Mouse (Mus musculus) C2C12 (cell line): Measurements from ENCODE around the gene Nrxn3. TPM values are rescaled to one million over a fixed set of nuclear protein-coding genes. Genes with fewer than 3 reads are reported as not detected.

Experiments used
- H3K27me3 ChIP-seq: one replicate; pipeline ENCODE4 v1.6.1; 2011; ENCODE audit not compliant: control insufficient read depth, insufficient read depth, insufficient read length
- H3K36me3 ChIP-seq: one replicate; pipeline ENCODE4 v1.6.1; 2011; ENCODE audit not compliant: control insufficient read depth, insufficient read depth
- H3K4me3 ChIP-seq: one replicate; pipeline ENCODE4 v1.5.1; 2011; ENCODE audit warnings: mild to moderate bottlenecking, control low read depth; ENCODE audit not compliant: poor library complexity, insufficient read depth, severe bottlenecking
- H3K79me2 ChIP-seq: one replicate; pipeline ENCODE4 v1.6.1; 2011; ENCODE audit not compliant: control insufficient read depth, insufficient read depth
- H3K79me3 ChIP-seq: one replicate; pipeline ENCODE4 v1.6.1; 2011; ENCODE audit warnings: low read depth, control low read depth
- H3ac ChIP-seq: one replicate; pipeline ENCODE3; 2011; ENCODE audit warnings: low read depth; ENCODE audit not compliant: control insufficient read depth, insufficient read length
- CEBPB ChIP-seq: IDR thresholded peaks from one replicate; pipeline ENCODE4 v1.6.1; 2011; ENCODE audit warnings: low read depth, mild to moderate bottlenecking, control low read depth, moderate library complexity
- CTCF ChIP-seq: IDR thresholded peaks from one replicate; pipeline ENCODE4 v1.5.1; 2011; ENCODE audit not compliant: control insufficient read depth, insufficient read depth, insufficient read length
- FOSL1 ChIP-seq: IDR thresholded peaks from one replicate; pipeline ENCODE4 v1.8.0; 2011; ENCODE audit warnings: mild to moderate bottlenecking, low read length; ENCODE audit not compliant: poor library complexity, insufficient read depth, severe bottlenecking
- MAX ChIP-seq: IDR thresholded peaks from one replicate; pipeline ENCODE4 v1.6.1; 2011; ENCODE audit warnings: mild to moderate bottlenecking, control low read depth
- MYOD1 ChIP-seq: IDR thresholded peaks from one replicate; pipeline ENCODE4 v1.6.1; 2011; ENCODE audit warnings: low read depth; ENCODE audit not compliant: control insufficient read depth, insufficient read length
- MYOG ChIP-seq: IDR thresholded peaks from one replicate; pipeline ENCODE4 v1.6.1; 2011; ENCODE audit not compliant: control insufficient read depth, insufficient read length; ENCODE audit errors: extremely low read depth
- USF1 ChIP-seq: IDR thresholded peaks from one replicate; pipeline ENCODE4 v1.6.1; 2011; ENCODE audit warnings: low read depth, mild to moderate bottlenecking, control low read depth, moderate library complexity
- polyA plus RNA-seq: library from polyadenylated mRNA; unstranded; fragments of >200 nt; fragmentation: generic; extraction: Trizol; gene quantifications from one replicate; pipeline ENCODE4 v1.2.1, GENCODE M21; 2012; ENCODE audit warnings: missing spikeins

The Nrxn3 gene
- polyA plus RNA-seq, 1 experiment, result 0.01 TPM

GRCm38 (mm10) chr12:89700937-89701458 lies 978.3 kb downstream of the Nrxn3 start:
- no peak for TF ChIP-seq USF1
- TF ChIP-seq FOSL1, result no peak
- TF ChIP-seq MAX, result no peak
- TF ChIP-seq MYOD1, result no peak
- TF ChIP-seq MYOG, result no peak
- TF ChIP-seq CTCF, result no peak
- H3K36me3 ChIP-seq, result no peaks in the 10 kb centered on the region
- no peak overlapping the region for H3K4me3 ChIP-seq
- H3K79me2 ChIP-seq, result no peaks in the 10 kb centered on the region
- no peaks in the 10 kb centered on the region for H3K27me3 ChIP-seq
- H3ac ChIP-seq, result no peak overlapping the region
- no peaks in the 10 kb centered on the region for H3K79me3 ChIP-seq

- no peaks in the 10 kb centered on the region for H3K79me2 ChIP-seq
- TF ChIP-seq USF1, result no peak
- no peak for TF ChIP-seq FOSL1
- no peak for TF ChIP-seq CTCF
- TF ChIP-seq MYOD1, result no peak
- no peak for TF ChIP-seq CEBPB
- TF ChIP-seq MAX, result no peak
- TF ChIP-seq MYOG, result no peak
Observed at GRCm38 (mm10) chr12:89702931-89703330, 980.3 kb downstream of the Nrxn3 start.

GRCm38 (mm10) chr12:89707913-89708312 lies 985.2 kb downstream of the Nrxn3 start:
- TF ChIP-seq MAX (no peak), CTCF (no peak), MYOD1 (no peak), FOSL1 (no peak), USF1 (no peak), MYOG (no peak), CEBPB (no peak)

More at GRCm38 (mm10) chr12:89702931-89703330, 980.3 kb downstream of the Nrxn3 start:
- H3K36me3 ChIP-seq, result no peaks in the 10 kb centered on the region
- no peaks in the 10 kb centered on the region for H3K79me3 ChIP-seq
- H3K27me3 ChIP-seq, result no peaks in the 10 kb centered on the region
- H3ac ChIP-seq, result no peak overlapping the region
- H3K4me3 ChIP-seq, result no peak overlapping the region

GRCm38 (mm10) chr12:89710459-89710858 lies 987.8 kb downstream of the Nrxn3 start:
- Histone ChIP-seq H3K79me3 (no peaks in the 10 kb centered on the region), H3ac (no peak overlapping the region), H3K36me3 (no peaks in the 10 kb centered on the region), H3K79me2 (no peaks in the 10 kb centered on the region), H3K27me3 (no peaks in the 10 kb centered on the region), H3K4me3 (no peak overlapping the region)
- TF ChIP-seq CEBPB, result no peak
- no peak for TF ChIP-seq MYOG
- TF ChIP-seq CTCF, result no peak
- TF ChIP-seq FOSL1, result no peak
- no peak for TF ChIP-seq MYOD1
- TF ChIP-seq USF1, result no peak
- no peak for TF ChIP-seq MAX

More at GRCm38 (mm10) chr12:89707913-89708312, 985.2 kb downstream of the Nrxn3 start:
- no peak overlapping the region for H3K4me3 ChIP-seq
- no peaks in the 10 kb centered on the region for H3K27me3 ChIP-seq
- H3K79me3 ChIP-seq, result no peaks in the 10 kb centered on the region
- no peak overlapping the region for H3ac ChIP-seq
- no peaks in the 10 kb centered on the region for H3K36me3 ChIP-seq
- no peaks in the 10 kb centered on the region for H3K79me2 ChIP-seq

GRCm38 (mm10) chr12:89711791-89712190 lies 989.1 kb downstream of the Nrxn3 start:
- Histone ChIP-seq H3K79me3 (no peaks in the 10 kb centered on the region), H3K4me3 (no peak overlapping the region)

More at GRCm38 (mm10) chr12:89711791-89712190, 989.1 kb downstream of the Nrxn3 start:
- H3K27me3 ChIP-seq, result no peaks in the 10 kb centered on the region
- no peak for TF ChIP-seq CTCF
- TF ChIP-seq USF1, result no peak
- no peak for TF ChIP-seq MAX
- no peak for TF ChIP-seq MYOD1
- TF ChIP-seq FOSL1, result no peak
- TF ChIP-seq MYOG, result no peak
- TF ChIP-seq CEBPB, result no peak
- no peaks in the 10 kb centered on the region for H3K79me2 ChIP-seq
- no peaks in the 10 kb centered on the region for H3K36me3 ChIP-seq
- H3ac ChIP-seq, result no peak overlapping the region
